ENCODE assay signal across 32 mouse cellular contexts in genomic region chr12:80118588-80118987, GRCm38 (mm10). TPM values are rescaled to one million over a fixed set of nuclear protein-coding genes. Genes with fewer than 3 reads are reported as not detected.
A peak's percentile ranks its signal among the peaks of the same experiment; 100 is the strongest.
DNase-seq lines count a peak whose midpoint lies in the region; ATAC-seq and TF ChIP-seq lines count a peak whose summit lies in the region.
"Had no signal": no experiment of that assay in that cellular context is flagged by ENCODE, and none has a peak within 500 bp of the region (broad histone marks: within the 10 kb centered on the region; RNA-seq: fewer than 3 reads in every experiment).

No protein-coding gene starts in this region.

- peak; percentile 54; the same call in 1 of the 2 replicates for TF ChIP-seq EP300 in lung, postnatal 0 days (IDR thresholded peaks at IDR 0.05)

- ATAC-seq in kidney, embryonic 16.5 days (ENCODE audit: low FRiP score, low TSS enrichment): no peak
- no peak for ATAC-seq in lung, postnatal 0 days
- ATAC-seq: forebrain, embryonic 16.5 days; inflammation-experienced regulatory T-cells, adult 6 months; Patski had no signal

- peaks cover 16% of the 10 kb centered on the region for H3K36me3 ChIP-seq in kidney, embryonic 16.5 days (ENCODE audit: insufficient read depth, low read length)
- H3K36me3 ChIP-seq in lung, postnatal 0 days (ENCODE audit: insufficient read depth, low read length): no peaks in the 10 kb centered on the region

- no peaks in the 10 kb centered on the region for H3K27me3 ChIP-seq in kidney, embryonic 16.5 days (ENCODE audit: insufficient read depth, low read length)
- H3K27me3 ChIP-seq in lung, postnatal 0 days (replicated peaks; ENCODE audit: insufficient read depth, low read length): no peaks in the 10 kb centered on the region
- H3K27me3 ChIP-seq: embryonic facial prominence, embryonic 13.5 days; heart, embryonic 13.5 days; limb, embryonic 12.5 days; liver, embryonic 13.5 days; neural tube, embryonic 15.5 days; Patski had no signal

- H3K4me3 ChIP-seq in kidney, embryonic 16.5 days (ENCODE audit: low read length): no peak overlapping the region
- H3K4me3 ChIP-seq in lung, postnatal 0 days (ENCODE audit: low read depth, low read length): no peak overlapping the region
- H3K4me3 ChIP-seq: embryonic facial prominence, embryonic 13.5 days; erythroblast, embryonic 14.5 days; gastrocnemius, adult 2 months; heart, embryonic 13.5 days; layer of hippocampus, adult 2 months; left cerebral cortex, adult 2 months; limb, embryonic 12.5 days; liver, embryonic 13.5 days; neural tube, embryonic 15.5 days had no signal

- peaks cover 49% of the 10 kb centered on the region for H3K4me1 ChIP-seq in kidney, embryonic 16.5 days (ENCODE audit: insufficient read depth, low read length)
- H3K4me1 ChIP-seq in lung, postnatal 0 days (ENCODE audit: insufficient read depth, low read depth, low read length): peaks cover 36% of the 10 kb centered on the region

- no peak for TF ChIP-seq CTCF in lung, postnatal 0 days (IDR thresholded peaks at IDR 0.05)

- no peak overlapping the region; the same call in 1 of the 2 replicates for H3K9ac ChIP-seq in kidney, embryonic 16.5 days (replicated peaks; ENCODE audit: low read length)
- no peak overlapping the region for H3K9ac ChIP-seq in lung, postnatal 0 days (replicated peaks; ENCODE audit: low read depth)
- H3K9ac ChIP-seq: embryonic facial prominence, embryonic 13.5 days; heart, embryonic 13.5 days; hindbrain, embryonic 14.5 days; limb, embryonic 12.5 days; liver, embryonic 13.5 days; neural tube, embryonic 15.5 days had no signal

- no peak overlapping the region for H3K4me2 ChIP-seq in kidney, embryonic 16.5 days (replicated peaks; ENCODE audit: low read depth, low read length)
- no peak overlapping the region for H3K4me2 ChIP-seq in lung, postnatal 0 days (replicated peaks; ENCODE audit: low read depth, low read length)
- H3K4me2 ChIP-seq: embryonic facial prominence, embryonic 13.5 days; heart, embryonic 13.5 days; hindbrain, embryonic 14.5 days; limb, embryonic 12.5 days; liver, embryonic 13.5 days; neural tube, embryonic 15.5 days had no signal

- peak; percentile 42 for DNase-seq in adrenal gland, adult 2 months
- DNase-seq in adrenal gland, postnatal 14 days: no peak
- no peak for DNase-seq in kidney, postnatal 14 days
- DNase-seq in lung, postnatal 0 days (ENCODE audit: low spot score): peak; percentile 79
- no peak for DNase-seq in lung, postnatal 14 days
- peak; percentile 45 for DNase-seq in induced T-regulatory cell, adult 2 months (ENCODE audit: low read depth)
- DNase-seq in heart, adult 18-20 months: no peak
- DNase-seq: adrenal gland, postnatal 25 days; cerebellum, adult 18-20 months; cerebellum, postnatal 10 days; heart, postnatal 10 days; kidney, postnatal 25 days; liver, embryonic 13.5 days; midbrain, embryonic 14.5 days; retina, postnatal 1 day; right cerebral cortex, postnatal 14 days; thymus, adult 18-20 months; thymus, postnatal 36 days had no signal

- WGBS in kidney, embryonic 16.5 days: 43% methylated on average over 1 of the region's 1 CpGs
- WGBS in lung, postnatal 0 days: 57% methylated on average over 1 of the region's 1 CpGs

- H3K27ac ChIP-seq in kidney, embryonic 16.5 days (ENCODE audit: low read length): peak overlapping the region; percentile 83
- no peak overlapping the region for H3K27ac ChIP-seq in lung, postnatal 0 days (ENCODE audit: low read length)
- H3K27ac ChIP-seq: embryonic facial prominence, embryonic 13.5 days; gastrocnemius, adult 2 months; heart, embryonic 13.5 days; hindbrain, embryonic 14.5 days; layer of hippocampus, adult 2 months; left cerebral cortex, adult 2 months; limb, embryonic 12.5 days; liver, embryonic 13.5 days; neural tube, embryonic 15.5 days; stomach, postnatal 0 days had no signal

- H3K9me3 ChIP-seq in kidney, embryonic 16.5 days (ENCODE audit: low read length): peaks cover 5% of the 10 kb centered on the region
- no peaks in the 10 kb centered on the region for H3K9me3 ChIP-seq in lung, postnatal 0 days (ENCODE audit: low read length)
- H3K9me3 ChIP-seq: embryonic facial prominence, embryonic 13.5 days; heart, embryonic 13.5 days; limb, embryonic 12.5 days; liver, embryonic 13.5 days; neural tube, embryonic 15.5 days had no signal

RNA-seq across cellular contexts. Expression of gene Zfp36l1, which starts 5.8 kb away (rescaled TPM):
- total RNA-seq in adrenal gland, adult 2 months (2021): 100 to 1,000 TPM; 191 to 215 TPM
- 458 and 470 TPM in 2 replicates for polyA plus RNA-seq in adrenal gland, adult 2 months (2012; rRNA removed)
- total RNA-seq in adrenal gland, postnatal 14 days (2021): 197 and 204 TPM in 2 replicates
- polyA plus RNA-seq in kidney, embryonic 16.5 days (2015; fragmentation: Nextera tagmentation; extraction: Ambion mirVana): 130 and 153 TPM in 2 replicates
- polyA plus RNA-seq in lung, postnatal 0 days (2015; fragmentation: Nextera tagmentation; extraction: Ambion mirVana): 123 and 145 TPM in 2 replicates
- total RNA-seq in heart, adult 18-20 months (2021): 10 to 100 TPM; 84.9 to 91.1 TPM

Comparison
In these comparisons a context has a peak if more than half of its experiments do, and no peak if none do; other contexts are left out.
1. DNase-seq: peak in adrenal gland, adult 2 months (single experiment), lung, postnatal 0 days (single experiment) and induced T-regulatory cell, adult 2 months (single experiment); none in adrenal gland, postnatal 14 days (single experiment), kidney, postnatal 14 days (single experiment), lung, postnatal 14 days (single experiment) and heart, adult 18-20 months (0 of 2).